Mouse (Mus musculus) heart, postnatal 0 days (tissue): ENCODE measurements at regions not wholly inside any gene's neighbourhood (a gene's known extent, or its start where the extent isn't known, plus 50 kb on each side); places are given as distances from the start of the nearest gene placed in this dataset.

ENCODE experiments used
- ATAC-seq: fragments of 200-750 bp; cut with Nextera tagmentation; 2 replicates; pipeline ENCODE4 v1.8.0; 2017; ENCODE audit warnings: low read depth, moderate number of reproducible peaks, moderate library complexity; ENCODE audit not compliant: insufficient read depth
- DNase-seq: peaks from one replicate; pipeline ENCODE4 v3.0.0-alpha.2; 2016; ENCODE audit warnings: low spot score
- H3K27ac ChIP-seq: fragments of 300-500 bp; sonication (generic); 2 replicates; pipeline ENCODE4 v1.5.1; 2014; ENCODE audit warnings: low read depth, mild to moderate bottlenecking
- H3K27me3 ChIP-seq: fragments of 300-500 bp; sonication (generic); 2 replicates; pipeline ENCODE4 v1.6.1; 2014; ENCODE audit warnings: low read length, mixed read lengths; ENCODE audit not compliant: control insufficient read depth, insufficient read depth
- H3K36me3 ChIP-seq: fragments of 300-500 bp; sonication (generic); replicated peaks from 2 replicates; pipeline ENCODE4 v1.6.1; 2014; ENCODE audit warnings: low read length, mixed read lengths; ENCODE audit not compliant: control insufficient read depth, insufficient read depth
- H3K4me1 ChIP-seq: fragments of 300-500 bp; sonication (generic); 2 replicates; pipeline ENCODE4 v1.6.1; 2014; ENCODE audit warnings: antibody characterized with exemption; ENCODE audit not compliant: control insufficient read depth, insufficient read depth
- H3K4me2 ChIP-seq: fragments of 300-500 bp; sonication (generic); 2 replicates; pipeline ENCODE4 v1.6.1; 2014; ENCODE audit warnings: low read depth, mild to moderate bottlenecking, low read length, moderate library complexity
- H3K4me3 ChIP-seq: fragments of 300-500 bp; sonication (generic); 2 replicates; pipeline ENCODE4 v1.5.1; 2014; ENCODE audit warnings: low read depth, low read length
- H3K9ac ChIP-seq: fragments of 300-500 bp; sonication (generic); replicated peaks from 2 replicates; pipeline ENCODE4 v1.6.1; 2014; ENCODE audit warnings: low read depth, low read length, mixed read lengths
- H3K9me3 ChIP-seq: fragments of 300-500 bp; sonication (generic); replicated peaks from 2 replicates; pipeline ENCODE4 v1.6.1; 2016; ENCODE audit warnings: low read length; ENCODE audit not compliant: control insufficient read depth
- CTCF ChIP-seq: IDR thresholded peaks from 2 replicates; pipeline ENCODE4 v1.5.1; 2016; ENCODE audit warnings: antibody characterized with exemption, control low read depth, low read depth
- EP300 ChIP-seq: IDR thresholded peaks from 2 replicates; pipeline ENCODE4 v1.6.1; 2016; ENCODE audit warnings: antibody characterized with exemption, low read depth
- WGBS: fragments of 180-500 bp; shearing (Covaris S2); extraction: QIAGEN DNeasy Blood & Tissue Kit; methylation state at CpG from one replicate; pipeline ENCODE4 v1.1.7; 2014; 5-methylcytosine and 5-hydroxymethylcytosine counted together

- Histone ChIP-seq H3K9ac (no peak overlapping the region), H3K4me2 (no peak overlapping the region), H3K4me1 (no peaks in the 10 kb centered on the region), H3K36me3 (no peaks in the 10 kb centered on the region), H3K4me3 (no peak overlapping the region), H3K27me3 (no peaks in the 10 kb centered on the region), H3K27ac (no peak overlapping the region), H3K9me3 (no peaks in the 10 kb centered on the region)
- 77% methylated on average over 2 of the region's 2 CpGs for WGBS
- no peak for TF ChIP-seq CTCF
- TF ChIP-seq EP300: no peak
- no peak for DNase-seq
- no peak for ATAC-seq
These were observed 154.9 kb upstream of the Zic4 start for GRCm38 (mm10) chr9:91207281-91207680.

GRCm38 (mm10) chr9:91227673-91228440, 134.4 kb upstream of the Zic4 start:
- TF ChIP-seq EP300 (no peak), CTCF (no peak)
- Histone ChIP-seq H3K27ac (no peak overlapping the region), H3K9me3 (no peaks in the 10 kb centered on the region), H3K9ac (no peak overlapping the region), H3K36me3 (no peaks in the 10 kb centered on the region), H3K4me3 (no peak overlapping the region), H3K27me3 (no peaks in the 10 kb centered on the region), H3K4me1 (no peaks in the 10 kb centered on the region), H3K4me2 (no peak overlapping the region)
- WGBS: 51% methylated on average over 10 of the region's 10 CpGs
- ATAC-seq (no peak), DNase-seq (no peak)

GRCm38 (mm10) chr9:91228525-91228924, 133.7 kb upstream of the Zic4 start:
- H3K27ac ChIP-seq: no peak overlapping the region

GRCm38 (mm10) chr9:91253886-91254285, 108.3 kb upstream of the Zic4 start:
- H3K36me3 ChIP-seq: no peaks in the 10 kb centered on the region
- H3K27me3 ChIP-seq: no peaks in the 10 kb centered on the region
- H3K27ac ChIP-seq: no peak overlapping the region
- H3K4me1 ChIP-seq: no peaks in the 10 kb centered on the region
- H3K9me3 ChIP-seq: no peaks in the 10 kb centered on the region
- H3K9ac ChIP-seq: no peak overlapping the region
- ATAC-seq (no peak), DNase-seq (no peak)
- no peak for TF ChIP-seq EP300
- TF ChIP-seq CTCF: no peak
- no peak overlapping the region for H3K4me2 ChIP-seq
- no peak overlapping the region for H3K4me3 ChIP-seq
- WGBS: 65% methylated on average over 1 of the region's 1 CpGs

More at GRCm38 (mm10) chr9:91228525-91228924, 133.7 kb upstream of the Zic4 start:
- Histone ChIP-seq H3K4me2 (no peak overlapping the region), H3K4me3 (no peak overlapping the region), H3K9ac (no peak overlapping the region), H3K4me1 (no peaks in the 10 kb centered on the region), H3K9me3 (no peaks in the 10 kb centered on the region), H3K27me3 (no peaks in the 10 kb centered on the region), H3K36me3 (no peaks in the 10 kb centered on the region)
- TF ChIP-seq EP300: no peak
- ATAC-seq (no peak), DNase-seq (no peak)
- WGBS: 63% methylated on average over 5 of the region's 5 CpGs

GRCm38 (mm10) chr9:91291340-91291739, 70.9 kb upstream of the Zic4 start:
- Histone ChIP-seq H3K4me1 (no peaks in the 10 kb centered on the region), H3K9ac (no peak overlapping the region), H3K27me3 (no peaks in the 10 kb centered on the region), H3K9me3 (no peaks in the 10 kb centered on the region), H3K4me2 (no peak overlapping the region), H3K27ac (no peak overlapping the region), H3K36me3 (no peaks in the 10 kb centered on the region), H3K4me3 (no peak overlapping the region)
- no peak for DNase-seq
- TF ChIP-seq EP300: no peak
- TF ChIP-seq CTCF: 0 out of 2 replicates have a peak, but pooled peaks have one; percentile 18
- 54% methylated on average over 3 of the region's 3 CpGs for WGBS
- ATAC-seq: no peak
